Mouse (Mus musculus): ENCODE results near the gene Sim1. TPM values are rescaled to one million over a fixed set of nuclear protein-coding genes. Genes with fewer than 3 reads are reported as not detected.

Gene Sim1
- polyA plus RNA-seq, 1 experiment from 2014 or later = 1.7 TPM

- H3K27me3 ChIP-seq = no peaks in the 10 kb centered on the region
- H3K36me3 ChIP-seq = no peaks in the 10 kb centered on the region
- H3K4me3 ChIP-seq = no peak overlapping the region
- no peaks in the 10 kb centered on the region for H3K4me1 ChIP-seq
- ATAC-seq (ENCODE audit: insufficient number of reproducible peaks, insufficient read depth, low FRiP score, low TSS enrichment) = no peak
- no peak overlapping the region for H3K27ac ChIP-seq
- H3K4me2 ChIP-seq (replicated peaks) = no peak overlapping the region
- H3K9ac ChIP-seq = no peak overlapping the region
- 16% methylated on average over 8 of the region's 8 CpGs for WGBS
- no peaks in the 10 kb centered on the region for H3K9me3 ChIP-seq
Observed at GRCm38 (mm10) chr10:51011391-51012150, 117.0 kb downstream of the Sim1 start.

- no peak for ATAC-seq (ENCODE audit: insufficient number of reproducible peaks, insufficient read depth, low FRiP score, low TSS enrichment)
- Histone ChIP-seq H3K4me1 (no peaks in the 10 kb centered on the region), H3K36me3 (no peaks in the 10 kb centered on the region), H3K4me2 (replicated peaks) (no peak overlapping the region), H3K4me3 (no peak overlapping the region), H3K27me3 (no peaks in the 10 kb centered on the region), H3K9me3 (no peaks in the 10 kb centered on the region), H3K9ac (no peak overlapping the region), H3K27ac (no peak overlapping the region)
- WGBS = 34% methylated on average over 2 of the region's 2 CpGs
Observed at GRCm38 (mm10) chr10:51014901-51015300, 120.3 kb downstream of the Sim1 start.

- H3K27ac ChIP-seq = no peak overlapping the region
- H3K4me3 ChIP-seq = no peak overlapping the region
- H3K9me3 ChIP-seq = no peaks in the 10 kb centered on the region
- H3K4me1 ChIP-seq = no peaks in the 10 kb centered on the region
- no peak overlapping the region for H3K9ac ChIP-seq
- H3K4me2 ChIP-seq (replicated peaks) = no peak overlapping the region
- 79% methylated on average over 1 of the region's 1 CpGs for WGBS
- no peak for ATAC-seq (ENCODE audit: insufficient number of reproducible peaks, insufficient read depth, low FRiP score, low TSS enrichment)
- no peaks in the 10 kb centered on the region for H3K36me3 ChIP-seq
- H3K27me3 ChIP-seq = no peaks in the 10 kb centered on the region
Observed at GRCm38 (mm10) chr10:51015362-51015761, 120.8 kb downstream of the Sim1 start.

- Histone ChIP-seq H3K27ac (no peak overlapping the region), H3K27me3 (no peaks in the 10 kb centered on the region), H3K9ac (no peak overlapping the region), H3K4me3 (no peak overlapping the region), H3K9me3 (no peaks in the 10 kb centered on the region), H3K4me1 (no peaks in the 10 kb centered on the region), H3K36me3 (no peaks in the 10 kb centered on the region), H3K4me2 (replicated peaks) (no peak overlapping the region)
- WGBS = 76% methylated on average over 9 of the region's 9 CpGs
- no peak for ATAC-seq (ENCODE audit: insufficient number of reproducible peaks, insufficient read depth, low FRiP score, low TSS enrichment)
Observed at GRCm38 (mm10) chr10:51023308-51024279, 129.0 kb downstream of the Sim1 start.

Measured in embryonic facial prominence, embryonic 12.5 days (tissue).